Mouse (Mus musculus) retina, postnatal 7 days (tissue): Measurements from ENCODE around the gene Ppp1r14a.

Experiments used
- DNase-seq: peaks from one replicate; pipeline ENCODE4 v3.0.0-alpha.2; 2012; ENCODE audit warnings: low read depth, low spot score

Ppp1r14a gene

GRCm38 (mm10) chr7:29334156-29334555 lies 45.0 kb downstream of the Ppp1r14a start:
- no peak for DNase-seq

- no peak for DNase-seq
Measured at GRCm38 (mm10) chr7:29335276-29335675, 46.2 kb downstream of the Ppp1r14a start.

GRCm38 (mm10) chr7:29335841-29336671 lies 46.9 kb downstream of the Ppp1r14a start:
- DNase-seq = no peak

- no peak for DNase-seq
Measured at GRCm38 (mm10) chr7:29336795-29337319, 47.7 kb downstream of the Ppp1r14a start.

- no peak for DNase-seq
Measured at GRCm38 (mm10) chr7:29337766-29338165, 48.7 kb downstream of the Ppp1r14a start.

GRCm38 (mm10) chr7:29338351-29338919 lies 49.3 kb downstream of the Ppp1r14a start:
- no peak for DNase-seq

- no peak for DNase-seq
Measured at GRCm38 (mm10) chr7:29338984-29339679, 50.0 kb downstream of the Ppp1r14a start.

GRCm38 (mm10) chr7:29340247-29340646 lies 51.1 kb downstream of the Ppp1r14a start:
- no peak for DNase-seq

GRCm38 (mm10) chr7:29340838-29341237 lies 51.7 kb downstream of the Ppp1r14a start:
- DNase-seq = no peak

GRCm38 (mm10) chr7:29341722-29342121 lies 52.6 kb downstream of the Ppp1r14a start:
- DNase-seq = no peak

- DNase-seq = no peak
Measured at GRCm38 (mm10) chr7:29342489-29343092, 53.5 kb downstream of the Ppp1r14a start.
